Mouse (Mus musculus) adrenal gland, adult (tissue): Measurements from ENCODE around the gene Gm2381.
"Not testable (repeated sequence)": the region's sequence is repeated elsewhere in the genome, so short reads cannot be mapped to it uniquely, and the experiment has no call there.

Source experiments
- DNase-seq, 2 experiments: peaks; one replicate each; pipeline ENCODE4 v3.0.0; 2022 to 2023; ENCODE audit warnings: low spot score in 1 of 2; ENCODE audit not compliant: inconsistent age in 2 of 2

Gm2381 gene

GRCm38 (mm10) chr7:42866801-42867458, at the start of gene Gm2381:
Gene Gm2381, minus strand, starts transcription at chr7:42867234.
- not testable (repeated sequence) for DNase-seq

DNA sequence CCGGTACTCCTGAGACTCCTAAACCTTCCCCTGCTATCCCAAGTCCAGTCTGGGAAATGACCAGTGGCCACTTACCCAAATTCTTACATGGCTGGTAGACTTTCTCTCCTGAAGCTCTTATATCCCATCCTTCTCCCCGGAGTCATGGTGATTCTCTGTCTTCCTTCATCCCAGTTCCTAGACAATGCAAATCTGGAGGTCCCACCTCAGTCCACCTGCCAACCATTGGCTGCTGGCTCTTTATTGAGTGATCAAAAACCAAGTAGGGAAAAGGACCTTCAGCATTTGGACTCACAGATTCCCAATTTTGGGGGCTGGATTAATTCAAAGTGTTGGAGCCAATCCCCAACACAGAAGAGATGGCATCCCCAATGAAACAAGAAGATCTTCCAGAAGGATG, 31.0 kb upstream of the Gm2381 start:
- not testable (repeated sequence) for DNase-seq

DNA sequence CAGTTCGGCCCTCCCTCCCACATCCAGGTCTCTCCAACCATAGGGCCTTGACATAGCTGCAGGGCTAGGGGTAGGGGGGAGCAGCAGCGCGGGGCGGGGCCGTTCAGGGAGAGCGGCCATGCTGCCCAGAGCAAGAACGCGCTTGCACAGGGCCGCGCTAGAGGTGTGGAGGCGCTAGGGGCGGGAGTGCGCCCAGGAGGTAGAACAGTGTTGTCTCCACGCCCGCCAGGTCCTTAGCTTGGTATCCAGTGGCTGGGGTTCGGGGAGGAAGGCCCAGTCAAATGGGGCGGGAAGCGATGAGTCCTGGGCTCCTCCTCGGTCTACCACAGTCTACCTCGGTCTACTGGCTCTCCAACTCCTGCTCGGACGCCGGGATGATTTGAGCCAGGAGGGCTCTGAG, 11.1 kb upstream of the Gm2381 start:
- DNase-seq = no peak

- DNase-seq = not testable (repeated sequence)
These were observed 28.7 kb downstream of the Gm2381 start for GRCm38 (mm10) chr7:42838366-42838765.

DNA sequence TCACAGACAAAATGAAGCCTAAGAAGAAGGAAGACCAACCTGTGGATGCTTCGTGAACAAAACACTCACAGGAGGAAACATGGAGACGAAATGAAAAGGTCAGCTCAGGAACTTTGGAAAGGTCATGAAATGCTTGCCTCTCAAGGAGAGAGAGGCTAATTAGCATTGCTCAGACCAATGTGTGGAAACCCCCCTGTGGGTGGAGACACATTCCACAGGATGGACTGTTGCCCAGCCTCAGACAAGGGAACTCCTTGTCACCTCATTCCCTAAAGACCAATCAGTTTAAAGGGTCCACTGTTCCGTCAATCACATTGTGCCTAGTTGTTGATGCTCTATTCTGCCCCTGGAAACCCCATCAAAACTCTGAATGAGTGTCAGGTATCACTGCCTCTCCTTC, 34.8 kb downstream of the Gm2381 start:
- DNase-seq = no peak

DNA sequence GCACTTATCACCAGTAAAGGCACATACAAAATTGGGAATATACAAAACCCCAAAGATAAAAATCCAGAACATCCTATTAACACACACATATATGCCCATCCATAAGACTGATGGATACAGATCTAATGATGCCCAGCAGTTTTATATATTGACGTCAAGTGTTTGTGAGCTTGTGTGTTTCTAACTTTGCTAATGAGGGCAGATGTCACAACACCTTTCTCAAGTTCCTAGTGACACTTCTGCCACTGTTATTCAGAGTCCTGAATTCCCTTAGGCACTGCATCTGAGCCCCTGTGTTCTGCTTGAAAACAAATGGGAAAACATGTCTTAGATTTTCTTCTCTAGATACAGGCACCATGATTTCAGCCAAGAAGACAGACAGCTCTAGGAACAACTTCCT, 73.6 kb downstream of the Gm2381 start, which contains the start of gene Vmn2r62:
TSS of gene Vmn2r62 (minus strand) at position 101 of the 400 bp plus-strand sequence.
- not testable (repeated sequence) for DNase-seq
